Mouse (Mus musculus): Measurements from ENCODE around the gene Cd63. TPM values are rescaled to one million over a fixed set of nuclear protein-coding genes. Genes with fewer than 3 reads are reported as not detected.

Cd63 gene
- total and polyA plus RNA-seq, 3 experiments, result not detected

DNA sequence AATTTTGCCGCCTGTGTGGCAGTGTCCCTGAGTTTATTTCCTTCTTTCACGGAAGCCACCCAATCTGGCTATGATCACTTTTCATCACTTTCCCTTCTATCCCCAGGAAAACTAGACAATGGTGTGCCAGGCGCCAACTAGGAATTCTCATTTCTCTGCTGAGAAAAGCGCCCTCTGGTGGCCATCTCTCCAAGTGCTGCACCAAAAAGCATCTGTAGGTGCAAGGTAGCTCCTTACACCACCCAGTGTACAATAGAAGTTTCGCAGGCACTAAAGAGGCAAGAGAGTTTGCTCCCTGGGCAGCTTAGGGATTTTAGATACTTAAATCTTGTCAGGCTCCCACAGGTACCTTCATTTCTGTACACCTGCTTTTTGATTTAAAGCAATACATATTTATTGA lies 12.4 kb downstream of the Cd63 start (continued):
- no peak for TF ChIP-seq NRF1 (IDR thresholded peaks at IDR 0.05; ENCODE audit: low read depth, low read length)
- TF ChIP-seq TCF12 (IDR thresholded peaks at IDR 0.05; ENCODE audit: low read depth, low read length), result no peak
- TF ChIP-seq E2F4 (IDR thresholded peaks at IDR 0.05; ENCODE audit: insufficient replicate concordance, low read depth, low read length), result no peak
- TF ChIP-seq ZMIZ1 (IDR thresholded peaks at IDR 0.05; ENCODE audit: low read depth, low read length), result no peak
- no peak for TF ChIP-seq POLR2AphosphoS2 (IDR thresholded peaks at IDR 0.05; ENCODE audit: low read depth, low read length)

DNA sequence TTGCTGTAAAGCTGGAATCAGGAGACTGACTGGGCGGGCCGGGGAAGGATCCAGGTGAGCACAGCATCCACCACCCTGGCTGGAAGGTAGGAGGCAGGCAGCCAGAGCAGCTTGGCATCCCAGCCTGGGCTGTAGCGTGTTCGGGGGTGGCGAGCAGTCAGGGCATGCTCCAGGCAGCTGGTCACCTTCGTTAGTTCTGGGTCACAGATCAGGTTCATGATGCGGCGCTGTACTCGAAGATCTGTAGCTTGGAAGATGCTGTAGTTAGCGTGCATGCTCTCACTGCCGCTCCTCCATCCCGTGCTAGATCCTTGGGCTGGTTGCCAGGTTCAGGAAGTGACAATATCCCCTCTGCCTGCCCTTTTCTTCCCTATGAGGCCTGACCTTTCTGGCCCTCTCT lies 12.9 kb downstream of the Cd63 start:
- no peak for TF ChIP-seq MEF2A (IDR thresholded peaks at IDR 0.05; ENCODE audit: borderline replicate concordance, low read depth, low read length)
- TF ChIP-seq USF1 (IDR thresholded peaks at IDR 0.05; ENCODE audit: low read depth, low read length), result no peak
- TF ChIP-seq ETS1 (conservative IDR thresholded peaks at IDR 0.05; ENCODE audit: low read depth, low read length), result no peak
- TF ChIP-seq JUND (conservative IDR thresholded peaks at IDR 0.05; ENCODE audit: low read depth, low read length), result no peak
- no peak for TF ChIP-seq NELFE (IDR thresholded peaks at IDR 0.05; ENCODE audit: low read depth, low read length)
- no peak for TF ChIP-seq ELF1 (IDR thresholded peaks at IDR 0.05; ENCODE audit: low read depth, low read length)
- TF ChIP-seq ZMIZ1 (IDR thresholded peaks at IDR 0.05; ENCODE audit: low read depth, low read length), result no peak
- no peak for TF ChIP-seq TBP (conservative IDR thresholded peaks at IDR 0.05; ENCODE audit: low read depth, low read length)
- TF ChIP-seq GABPA (IDR thresholded peaks at IDR 0.05; ENCODE audit: insufficient replicate concordance, low read depth, low read length), result no peak
- no peak for TF ChIP-seq JUN (IDR thresholded peaks at IDR 0.05; ENCODE audit: insufficient read depth, low read depth, low read length)
- no peak for TF ChIP-seq CHD2 (IDR thresholded peaks at IDR 0.05; ENCODE audit: low read length)
- no peak for TF ChIP-seq TCF12 (IDR thresholded peaks at IDR 0.05; ENCODE audit: low read depth, low read length)
- no peak for TF ChIP-seq IRF4 (IDR thresholded peaks at IDR 0.05; ENCODE audit: low read depth, low read length)
- TF ChIP-seq MXI1 (IDR thresholded peaks at IDR 0.05; ENCODE audit: low read depth, low read length), result no peak
- Histone ChIP-seq H3K9me3 (replicated peaks; ENCODE audit: low read length) (no peaks in the 10 kb centered on the region), H3K9ac (ENCODE audit: insufficient read depth, low read depth) (no peak overlapping the region), H3K27me3 (replicated peaks) (peaks cover 2% of the 10 kb centered on the region), H3K4me1 (ENCODE audit: control insufficient read depth in 1 of 2, insufficient read depth in 2 of 2) (0 out of 4 replicates have a peak, but pooled peaks cover 0 to 3% of the 10 kb centered on the region in 2 experiments), H3K36me3 (replicated peaks in 1 of 2; ENCODE audit: control insufficient read depth in 1 of 2, insufficient read depth in 1 of 2, low read length in 1 of 2) (peaks cover 11 to 22% of the 10 kb centered on the region in 2 experiments), H3K4me3 (replicated peaks in 1 of 3; ENCODE audit: low read depth in 2 of 3, low read length in 2 of 3, poor library complexity in 1 of 3) (no peak overlapping the region), H3K27ac (ENCODE audit: insufficient read depth, low read depth) (no peak overlapping the region), H3K4me2 (ENCODE audit: insufficient read depth, low read depth, poor library complexity, severe bottlenecking) (no peak overlapping the region), H3K79me2 (replicated peaks; ENCODE audit: control insufficient read depth, extremely low read depth, insufficient read depth, poor library complexity, severe bottlenecking) (no peaks in the 10 kb centered on the region)
- dilution Hi-C loops (cut with MboI; ENCODE audit: extremely low pct_ligation_motif_present, extremely low pct_unique_long_range_greater_than_20kb, low sequenced_read_pairs) (no loop called here), in situ Hi-C loops (cut with MboI; ENCODE audit: low pct_ligation_motif_present, low pct_unique_long_range_greater_than_20kb, low sequenced_read_pairs) (no loop called here)
- no peak for DNase-seq (ENCODE audit: extremely low read depth)

DNA sequence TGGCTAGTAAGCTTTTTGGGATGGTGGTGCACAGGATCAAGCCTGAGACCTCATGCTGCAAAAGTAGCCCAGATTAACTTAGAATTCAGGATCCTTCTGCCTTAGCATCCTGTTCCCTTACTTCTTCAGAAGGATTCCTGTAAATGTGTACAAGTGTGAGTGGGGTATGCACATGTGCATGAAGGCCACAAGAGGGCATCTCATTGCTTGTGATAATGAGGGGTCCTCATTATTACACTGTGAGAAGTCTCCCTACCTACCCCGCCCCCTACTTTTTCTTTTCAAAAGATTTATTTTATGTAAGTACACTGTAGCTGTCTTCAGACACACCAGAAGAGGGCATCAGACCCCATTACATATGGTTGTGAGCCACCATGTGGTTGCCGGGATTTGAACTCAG lies 14.8 kb downstream of the Cd63 start:
- in situ Hi-C loops (cut with MboI; ENCODE audit: low pct_ligation_motif_present, low pct_unique_long_range_greater_than_20kb, low sequenced_read_pairs) (no loop called here), dilution Hi-C loops (cut with MboI; ENCODE audit: extremely low pct_ligation_motif_present, extremely low pct_unique_long_range_greater_than_20kb, low sequenced_read_pairs) (no loop called here)
- Histone ChIP-seq H3K4me1 (ENCODE audit: control insufficient read depth in 1 of 2, insufficient read depth in 2 of 2) (0 out of 4 replicates have a peak, but pooled peaks cover 0 to 3% of the 10 kb centered on the region in 2 experiments), H3K4me3 (replicated peaks in 1 of 3; ENCODE audit: low read depth in 2 of 3, low read length in 2 of 3, poor library complexity in 1 of 3) (no peak overlapping the region), H3K4me2 (ENCODE audit: insufficient read depth, low read depth, poor library complexity, severe bottlenecking) (no peak overlapping the region), H3K79me2 (replicated peaks; ENCODE audit: control insufficient read depth, extremely low read depth, insufficient read depth, poor library complexity, severe bottlenecking) (no peaks in the 10 kb centered on the region), H3K9me3 (replicated peaks; ENCODE audit: low read length) (no peaks in the 10 kb centered on the region), H3K36me3 (replicated peaks in 1 of 2; ENCODE audit: control insufficient read depth in 1 of 2, insufficient read depth in 1 of 2, low read length in 1 of 2) (peaks cover 11 to 41% of the 10 kb centered on the region in 2 experiments), H3K9ac (ENCODE audit: insufficient read depth, low read depth) (no peak overlapping the region), H3K27ac (ENCODE audit: insufficient read depth, low read depth) (no peak overlapping the region), H3K27me3 (replicated peaks) (peaks cover 2% of the 10 kb centered on the region)
- no peak for TF ChIP-seq KAT2A (IDR thresholded peaks at IDR 0.05; ENCODE audit: insufficient replicate concordance, low read length)
- peak; percentile 6 to 42; a peak in 2 of 4 replicates for TF ChIP-seq CTCF (conservative IDR thresholded peaks at IDR 0.05 in 1 of 2, IDR thresholded peaks at IDR 0.05 in 1 of 2; ENCODE audit: low read depth in 2 of 2, low read length in 2 of 2)
- DNase-seq (ENCODE audit: extremely low read depth), result no peak
